Mouse (Mus musculus) left cerebral cortex, adult 8-10 months (tissue): ENCODE measurements around the gene 4930524B15Rik. TPM values are rescaled to one million over a fixed set of nuclear protein-coding genes. Genes with fewer than 3 reads are reported as not detected.
"Not testable (repeated sequence)": the region's sequence is repeated elsewhere in the genome, so short reads cannot be mapped to it uniquely, and the experiment has no call there.

ENCODE experiments used
- DNase-seq, 2 experiments: peaks; one replicate each; pipeline ENCODE4 v3.0.0; 2022; ENCODE audit warnings: low spot score in 2 of 2
- total RNA-seq, 4 experiments: library from RNA; stranded (reverse); gene quantifications; 2 replicates each; pipeline ENCODE4 v1.2.4; 2022

4930524B15Rik gene
- total RNA-seq: not detected

GRCm38 (mm10) chr11:31965256-31966134, at the start of gene 4930524B15Rik:
TSS of gene 4930524B15Rik (plus strand) at chr11:31965592.
- no peak for DNase-seq

GRCm38 (mm10) chr11:31917769-31918168, 47.6 kb upstream of the 4930524B15Rik start:
- no peak for DNase-seq

GRCm38 (mm10) chr11:31930051-31930450, 35.3 kb upstream of the 4930524B15Rik start:
- DNase-seq: no peak

GRCm38 (mm10) chr11:31935652-31936051, 29.7 kb upstream of the 4930524B15Rik start:
- DNase-seq: no peak

GRCm38 (mm10) chr11:31936910-31937525, 28.4 kb upstream of the 4930524B15Rik start:
- no peak for DNase-seq

GRCm38 (mm10) chr11:31940898-31941639, 24.3 kb upstream of the 4930524B15Rik start:
- peak in 1 of 2 experiments; percentile 82 for DNase-seq

GRCm38 (mm10) chr11:31941640-31942638, 23.5 kb upstream of the 4930524B15Rik start:
- no peak for DNase-seq

- DNase-seq: no peak
These were observed 19.9 kb upstream of the 4930524B15Rik start for GRCm38 (mm10) chr11:31945471-31945870.

GRCm38 (mm10) chr11:31948462-31949330, 16.7 kb upstream of the 4930524B15Rik start:
- DNase-seq: no peak

- peak in 1 of 2 experiments; percentile 54 for DNase-seq
These were observed 16.0 kb upstream of the 4930524B15Rik start for GRCm38 (mm10) chr11:31949331-31949785.

GRCm38 (mm10) chr11:31960071-31960470, 5.3 kb upstream of the 4930524B15Rik start:
- no peak for DNase-seq

- no peak for DNase-seq
These were observed 1.4 kb upstream of the 4930524B15Rik start for GRCm38 (mm10) chr11:31963993-31964392.

- DNase-seq: no peak
These were observed 8.7 kb downstream of the 4930524B15Rik start for GRCm38 (mm10) chr11:31974132-31974531.

GRCm38 (mm10) chr11:31974826-31975225, 9.4 kb downstream of the 4930524B15Rik start:
- DNase-seq: no peak

GRCm38 (mm10) chr11:31975678-31976077, 10.3 kb downstream of the 4930524B15Rik start:
- DNase-seq: no peak

GRCm38 (mm10) chr11:31976137-31976536, 10.7 kb downstream of the 4930524B15Rik start:
- DNase-seq: no peak

GRCm38 (mm10) chr11:31980089-31980488, 14.7 kb downstream of the 4930524B15Rik start:
- DNase-seq: not testable (repeated sequence)

GRCm38 (mm10) chr11:31981830-31982229, 16.4 kb downstream of the 4930524B15Rik start:
- DNase-seq: no peak

- not testable (repeated sequence) for DNase-seq
These were observed 17.0 kb downstream of the 4930524B15Rik start for GRCm38 (mm10) chr11:31982247-31982943.
